Mouse (Mus musculus) spleen, adult 12 weeks (tissue): ENCODE measurements at regions not wholly inside any gene's neighbourhood (a gene's known extent, or its start where the extent isn't known, plus 50 kb on each side); places are given as distances from the start of the nearest gene placed in this dataset.

Experiments
- DNase-seq: peaks from one replicate; pipeline ENCODE4 v3.0.0; 2022; ENCODE audit warnings: low spot score

DNA sequence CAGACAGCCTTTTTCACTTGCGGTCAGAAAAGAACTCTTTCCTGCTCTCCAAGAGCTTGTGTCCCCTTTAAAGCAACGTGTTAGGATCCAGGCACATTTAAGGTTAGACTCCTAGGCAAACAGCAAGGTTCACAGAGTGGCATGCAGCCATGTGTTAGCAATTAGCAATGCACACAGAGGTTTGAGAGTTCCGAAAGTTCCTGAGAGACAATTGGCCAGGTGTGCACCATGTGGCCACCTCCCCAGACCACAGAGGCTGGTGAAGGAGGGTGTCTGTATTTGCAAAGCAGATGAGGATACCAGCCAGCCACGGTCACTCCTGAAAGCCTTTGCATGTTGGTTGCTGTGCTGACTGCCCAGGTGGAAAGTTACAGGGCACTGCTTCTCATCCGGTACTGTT lies 240.6 kb downstream of the H2al1j start:
- DNase-seq = no peak

DNA sequence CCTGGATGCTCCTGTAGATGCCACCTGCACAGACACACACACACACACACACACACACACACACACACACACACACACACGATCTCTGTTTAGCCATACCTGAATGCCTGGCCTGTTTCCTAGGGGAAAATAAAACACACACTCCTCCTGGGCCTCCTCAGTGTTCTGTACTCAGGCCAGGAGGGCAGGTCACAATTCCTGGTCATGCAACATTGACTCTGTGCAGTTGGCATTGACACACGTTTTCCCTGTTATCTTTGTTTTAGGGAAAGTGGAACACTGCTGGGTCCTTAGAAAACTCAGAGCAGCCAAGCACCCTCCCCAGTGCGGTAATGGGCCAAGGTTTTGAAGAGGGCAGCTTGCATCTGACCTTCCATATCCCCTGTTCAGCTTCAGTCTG lies 246.7 kb downstream of the H2al1j start:
- no peak for DNase-seq

- no peak for DNase-seq
These were observed 247.9 kb downstream of the H2al1j start for GRCm38 (mm10) chrX:11575571-11575970.

- DNase-seq = no peak
These were observed 248.7 kb downstream of the H2al1j start for GRCm38 (mm10) chrX:11576287-11576686.

- no peak for DNase-seq
These were observed 249.7 kb downstream of the H2al1j start for GRCm38 (mm10) chrX:11577294-11577693.

DNA sequence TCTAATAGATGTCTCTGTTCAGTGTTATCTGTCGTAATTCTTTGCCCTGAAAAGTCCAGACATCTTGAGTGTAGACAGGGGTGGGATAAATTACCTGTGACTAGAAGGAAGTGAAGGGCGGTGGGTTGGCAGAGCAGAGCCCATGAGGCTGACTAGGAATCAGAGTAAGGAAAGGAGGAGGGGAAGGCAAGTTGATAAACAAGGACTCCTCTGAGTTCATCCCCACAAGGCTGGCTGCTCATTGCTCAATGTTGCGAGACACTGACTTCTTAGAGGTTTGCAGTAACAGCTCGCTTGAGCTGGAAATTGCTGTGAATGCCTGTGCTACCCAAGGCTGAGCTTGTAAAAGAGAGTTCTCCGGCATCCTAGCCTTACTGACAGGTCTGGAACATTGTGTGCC lies 257.7 kb downstream of the H2al1j start:
- no peak for DNase-seq

GRCm38 (mm10) chrX:11591391-11592187 lies 264.0 kb downstream of the H2al1j start:
- no peak for DNase-seq

GRCm38 (mm10) chrX:11594542-11594941 lies 266.9 kb downstream of the H2al1j start:
- no peak for DNase-seq

DNA sequence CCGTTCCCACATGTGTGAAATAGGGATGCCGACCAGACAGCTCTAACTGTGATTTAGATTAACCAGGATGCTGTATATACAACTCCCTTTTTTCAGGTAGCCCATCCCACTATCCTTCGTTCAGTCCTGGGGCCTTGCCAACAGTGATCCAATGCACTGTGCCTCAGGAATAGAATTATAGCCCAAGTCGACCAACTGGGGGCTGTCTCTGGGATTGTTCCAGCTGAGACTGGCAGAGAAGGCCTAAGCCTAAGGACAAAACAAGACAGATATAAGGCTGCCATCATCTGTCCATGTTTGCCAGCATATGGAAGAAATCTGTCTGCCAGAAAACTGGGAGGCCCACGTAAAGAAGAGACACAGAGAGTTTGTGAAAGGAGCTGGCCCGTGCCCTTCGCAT lies 269.9 kb downstream of the H2al1j start:
- no peak for DNase-seq

- no peak for DNase-seq
These were observed 286.6 kb downstream of the H2al1j start for GRCm38 (mm10) chrX:11614237-11614636.

DNA sequence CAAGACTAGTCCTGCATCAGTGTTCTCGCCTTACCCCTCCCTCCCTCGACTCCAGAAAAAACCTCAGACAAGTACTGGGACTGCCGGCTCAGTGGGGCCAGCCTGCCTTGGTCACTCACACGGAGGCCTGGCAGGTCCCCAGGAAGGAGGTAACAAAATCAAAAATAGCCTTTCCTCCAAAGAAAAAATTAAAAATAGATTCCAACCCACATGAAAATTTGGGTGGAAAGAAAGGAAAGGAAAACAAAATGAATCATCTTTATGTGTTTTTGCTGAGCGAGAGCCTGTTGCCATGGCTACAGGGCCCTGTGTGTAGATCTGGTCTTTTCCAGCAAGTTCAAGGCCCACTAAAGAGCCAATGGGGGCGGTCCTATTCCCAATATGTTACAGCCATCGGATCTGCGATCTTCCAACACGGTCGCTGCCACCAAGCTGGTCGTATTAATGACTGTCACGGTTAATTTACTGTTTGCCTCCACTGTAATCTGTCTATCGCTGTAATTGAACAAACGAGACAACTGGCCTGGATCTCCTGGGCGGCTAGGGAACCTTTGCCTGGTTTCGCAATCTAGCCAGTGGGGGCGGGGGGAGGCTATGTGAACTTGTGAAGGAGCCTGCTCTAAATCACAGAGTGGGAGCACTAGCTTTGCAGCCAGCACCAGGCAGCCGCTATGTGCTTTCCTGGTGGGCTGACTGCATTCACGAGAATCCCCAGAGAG lies 293.6 kb downstream of the H2al1j start:
- DNase-seq = no peak

- no peak for DNase-seq
These were observed 298.8 kb downstream of the H2al1j start for GRCm38 (mm10) chrX:11626274-11626878.

GRCm38 (mm10) chrX:11629362-11629761 lies 301.7 kb downstream of the H2al1j start:
- no peak for DNase-seq

DNA sequence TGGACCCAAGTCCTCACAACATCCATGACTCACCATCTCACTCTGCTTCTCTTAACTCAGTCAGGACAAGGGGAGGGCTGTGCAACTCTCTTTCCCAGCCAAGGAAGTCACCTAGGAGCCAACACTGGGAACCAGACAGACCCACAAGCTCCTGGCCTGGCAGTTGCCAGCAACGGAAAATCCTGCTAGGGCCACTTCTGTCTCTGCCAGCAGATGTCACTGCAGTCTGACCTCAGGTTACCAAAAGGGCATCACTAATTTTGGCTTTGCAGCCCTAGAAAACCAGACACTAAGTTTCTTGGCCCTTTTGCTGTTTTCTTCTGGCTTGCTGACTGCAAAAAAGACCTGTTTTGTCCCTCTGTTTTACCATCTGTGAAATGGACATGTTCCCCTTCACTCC lies 302.3 kb downstream of the H2al1j start:
- no peak for DNase-seq

DNA sequence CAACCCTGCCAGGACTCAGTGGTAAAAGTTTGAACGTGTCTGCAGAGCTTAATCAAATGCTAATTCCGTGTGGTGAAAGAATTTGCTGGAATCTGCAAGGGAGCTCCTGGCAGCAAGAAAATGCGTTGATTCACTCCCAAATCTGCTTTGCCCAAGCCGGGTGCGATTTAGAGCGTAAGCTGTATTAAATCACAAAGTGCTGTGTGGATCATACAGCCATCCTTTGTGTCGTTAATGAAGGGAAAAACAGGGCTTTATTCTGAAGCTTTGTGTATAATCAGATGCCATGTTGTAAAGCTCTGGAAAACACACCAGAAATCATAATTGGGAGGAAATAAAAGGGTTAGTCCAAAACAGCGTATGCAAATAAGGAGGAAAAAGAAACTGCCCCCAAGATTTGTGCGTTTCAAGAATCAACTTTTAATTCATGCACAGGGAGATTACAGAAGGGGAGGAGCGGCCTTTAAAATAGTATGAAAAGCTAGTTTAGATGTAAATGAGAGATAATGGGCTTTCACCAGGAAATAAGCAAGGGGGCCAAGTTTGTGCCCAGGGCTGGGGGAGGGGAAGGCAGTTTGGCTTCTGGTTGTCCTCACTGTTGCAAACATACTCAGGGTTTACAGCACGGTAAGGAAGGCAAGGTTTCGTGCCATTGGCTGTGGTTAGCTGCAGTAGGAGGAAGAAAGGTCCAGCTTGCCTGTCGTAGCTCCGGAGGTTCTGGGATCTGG lies 303.7 kb downstream of the H2al1j start:
- DNase-seq = no peak

DNA sequence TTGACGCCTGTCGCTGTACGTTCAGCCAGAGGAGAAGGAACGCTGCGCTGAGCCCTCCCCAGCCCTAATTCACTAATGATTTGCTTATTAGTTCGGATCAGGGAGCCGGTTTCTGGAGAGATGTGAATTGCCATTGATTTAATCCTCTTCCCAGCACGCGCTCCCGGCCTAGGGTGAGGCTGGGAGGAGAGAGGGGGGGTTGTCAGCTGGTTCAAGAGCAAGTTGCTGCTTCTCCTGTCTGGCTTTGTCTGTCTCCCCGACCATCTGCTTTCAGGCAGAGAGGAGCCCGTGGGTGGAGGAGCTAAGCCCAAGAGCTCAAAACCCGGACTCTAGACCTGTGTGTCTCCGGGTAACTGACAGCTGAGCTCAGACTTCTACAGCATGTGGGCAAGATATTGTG lies 304.4 kb downstream of the H2al1j start:
- DNase-seq = no peak

GRCm38 (mm10) chrX:11633823-11634222 lies 306.2 kb downstream of the H2al1j start:
- peak; percentile 16 for DNase-seq

GRCm38 (mm10) chrX:11644484-11644883 lies 316.9 kb downstream of the H2al1j start:
- no peak for DNase-seq

DNA sequence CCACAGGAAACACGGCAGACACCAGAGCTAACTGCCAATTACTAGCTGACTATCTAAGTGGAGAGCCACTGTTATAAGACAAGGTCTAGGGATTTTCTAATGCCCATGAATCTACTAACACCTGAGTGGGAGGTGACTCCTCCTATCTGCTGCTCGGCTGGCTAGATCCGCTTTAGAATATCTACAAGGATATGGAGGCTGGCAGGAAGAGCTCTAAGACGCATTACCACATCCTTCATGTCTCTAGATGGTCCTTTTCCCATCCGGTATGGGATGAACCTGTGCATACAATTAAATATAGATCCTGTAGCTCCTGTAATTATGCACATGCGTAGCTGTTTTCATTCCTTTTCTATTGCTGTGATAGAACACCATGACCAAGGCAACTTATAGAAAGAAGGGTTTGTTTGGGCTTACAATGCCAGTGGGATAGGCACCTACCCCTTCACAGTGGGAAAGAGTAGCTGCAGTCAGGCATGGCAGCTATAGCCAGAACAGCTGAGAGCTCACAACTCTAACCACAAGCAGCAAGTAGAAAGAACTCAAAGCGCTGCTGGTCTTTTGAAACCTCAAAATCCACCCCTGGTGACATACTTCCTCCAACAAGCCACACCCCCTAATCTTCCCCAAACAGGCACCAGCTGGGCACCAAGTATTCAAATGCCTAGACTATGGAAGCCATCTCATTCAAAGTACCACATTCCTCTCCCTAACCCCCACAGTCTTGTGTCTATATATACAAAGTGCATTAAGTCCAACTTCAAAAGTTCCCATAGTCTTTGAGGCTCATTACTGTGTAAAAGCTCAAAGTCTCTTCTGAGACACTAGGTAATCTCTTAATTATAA lies 319.3 kb downstream of the H2al1j start:
- DNase-seq = no peak

- no peak for DNase-seq
These were observed 319.9 kb downstream of the H2al1j start for GRCm38 (mm10) chrX:11647527-11647836.

GRCm38 (mm10) chrX:11653336-11653735 lies 325.7 kb downstream of the H2al1j start:
- no peak for DNase-seq

DNA sequence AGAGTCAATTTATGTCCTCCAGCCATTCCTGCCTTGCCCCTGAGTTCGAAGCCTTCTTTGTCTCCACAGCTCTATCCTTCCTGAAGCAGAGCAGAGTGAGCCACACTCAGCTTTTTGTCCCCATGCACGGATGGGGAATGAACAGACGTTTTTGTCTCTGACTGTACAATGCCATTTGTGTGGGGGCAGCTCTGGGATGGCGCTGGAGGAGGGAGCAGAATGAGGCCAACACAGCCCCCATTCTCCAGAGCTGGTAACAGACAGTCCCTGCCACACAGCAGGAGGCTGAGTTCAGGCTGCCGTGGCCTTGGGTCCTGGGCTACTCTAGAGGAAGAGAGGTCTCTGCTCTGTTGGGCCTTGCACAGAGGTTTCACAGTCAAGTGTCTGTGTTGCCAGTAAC lies 327.4 kb downstream of the H2al1j start:
- DNase-seq = no peak
